Mouse (Mus musculus) G1E (cell line): Measurements from ENCODE around the gene Sarnp.

Experiments
- CTCF ChIP-seq: IDR thresholded peaks from 2 replicates; pipeline ENCODE4 v1.5.1; 2012; ENCODE audit warnings: low read depth, low read length, inconsistent platforms, mixed read lengths
- GATA1 ChIP-seq: IDR thresholded peaks from 2 replicates; pipeline ENCODE4 v1.6.1; 2012; ENCODE audit warnings: borderline replicate concordance, low read length, inconsistent platforms, mixed read lengths

DNA sequence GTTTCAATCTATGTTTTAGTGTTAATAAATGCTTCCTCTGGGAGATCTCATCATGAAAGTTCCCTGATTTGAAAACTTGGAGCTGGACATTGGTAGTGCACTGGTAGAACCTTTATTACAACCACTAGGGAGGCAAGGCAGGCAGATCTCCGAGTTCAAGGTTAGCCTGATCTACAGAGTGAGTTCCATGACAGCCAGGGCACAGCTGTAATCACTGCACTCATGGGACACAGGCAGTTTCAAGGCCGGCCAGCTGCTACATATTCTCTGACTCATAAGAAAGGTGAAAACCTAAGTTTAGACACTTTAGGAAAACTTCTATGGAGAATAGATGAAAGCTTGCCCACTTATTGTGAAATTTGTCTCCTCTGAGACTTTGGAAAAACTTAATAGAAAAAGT, 61.7 kb downstream of the Sarnp start:
- no peak for TF ChIP-seq CTCF
- no peak for TF ChIP-seq GATA1
